Mouse (Mus musculus) gastrocnemius, postnatal 25 days (tissue): ENCODE data around the gene Cyp4f16. TPM values are rescaled to one million over a fixed set of nuclear protein-coding genes. Genes with fewer than 3 reads are reported as not detected.
"Not testable (repeated sequence)": the region's sequence is repeated elsewhere in the genome, so short reads cannot be mapped to it uniquely, and the experiment has no call there.

Experiments
- DNase-seq: peaks from one replicate; pipeline ENCODE4 v3.0.0; 2022
- total RNA-seq, 2 experiments: library from RNA; stranded (reverse); gene quantifications; 1 replicate in 1 of 2; 2 replicates in 1 of 2; pipeline ENCODE4 v1.2.3; 2021

Gene Cyp4f16
- total RNA-seq, 2 experiments from 2014 or later, result 0.72 to 2.2 TPM

- peak; percentile 51 for DNase-seq
Observed at GRCm38 (mm10) chr17:32550900-32551770, 14.8 kb downstream of the Cyp4f16 start.

GRCm38 (mm10) chr17:32553016-32553415 lies 16.7 kb downstream of the Cyp4f16 start:
- DNase-seq, result not testable (repeated sequence)

GRCm38 (mm10) chr17:32554368-32554767 lies 18.0 kb downstream of the Cyp4f16 start:
- not testable (repeated sequence) for DNase-seq

GRCm38 (mm10) chr17:32563301-32563700 lies 26.9 kb downstream of the Cyp4f16 start:
- DNase-seq, result not testable (repeated sequence)

GRCm38 (mm10) chr17:32573286-32573685 lies 36.9 kb downstream of the Cyp4f16 start:
- DNase-seq, result not testable (repeated sequence)

- no peak for DNase-seq
Observed at GRCm38 (mm10) chr17:32577496-32578186, 41.3 kb downstream of the Cyp4f16 start.

GRCm38 (mm10) chr17:32596494-32596893 lies 60.1 kb downstream of the Cyp4f16 start:
- no peak for DNase-seq

Other genes with a start within 250 kb of the Cyp4f16 start
- 10 to 100 TPM; 28.2 to 37.0 TPM for gene Akap8, start 215.3 kb upstream of the Cyp4f16 start, total RNA-seq
- gene Akap8l, start 186.0 kb upstream of the Cyp4f16 start, total RNA-seq, result 10 to 100 TPM; 26.0 to 33.3 TPM
- 10 to 100 TPM; 10.9 TPM for gene Wiz, start 147.1 kb upstream of the Cyp4f16 start, total RNA-seq
- gene Rasal3, start 133.0 kb upstream of the Cyp4f16 start, total RNA-seq, result under 1 TPM in 1 of 2 experiments, not detected in 1; 0.27 TPM
- gene Pglyrp2, start 112.4 kb upstream of the Cyp4f16 start, total RNA-seq, result not detected
- 10 to 100 TPM in 1 of 2 experiments, under 1 TPM in 1; 0.26 to 22.0 TPM for gene Cyp4f39, start 83.8 kb upstream of the Cyp4f16 start, total RNA-seq
- gene Cyp4f17, start 30.5 kb upstream of the Cyp4f16 start, total RNA-seq, result 1 to 10 TPM; 1.5 to 2.0 TPM
- not detected for gene Cyp4f37, start 84.8 kb downstream of the Cyp4f16 start, total RNA-seq
- not detected for gene Cyp4f40, start 122.3 kb downstream of the Cyp4f16 start, total RNA-seq
- not detected for gene Cyp4f15, start 149.1 kb downstream of the Cyp4f16 start, total RNA-seq